Mouse (Mus musculus): Measurements from ENCODE around the gene 9130213A22Rik. TPM values are rescaled to one million over a fixed set of nuclear protein-coding genes. Genes with fewer than 3 reads are reported as not detected.

9130213A22Rik gene
- total and polyA plus RNA-seq, 3 experiments, result 0.25 to 1.4 (median 0.82) TPM

GRCm38 (mm10) chr11:69109032-69109900, 13.1 kb downstream of the 9130213A22Rik start:
- H3K9me3 ChIP-seq (replicated peaks), result no peaks in the 10 kb centered on the region
- ATAC-seq (ENCODE audit: extremely low read depth, insufficient number of reproducible peaks, low FRiP score, poor library complexity, severe bottlenecking) (no peak), DNase-seq (ENCODE audit: low spot score) (no peak)
- TF ChIP-seq TAL1 (conservative IDR thresholded peaks at IDR 0.05; ENCODE audit: low read depth, low read length), result no peak
- TF ChIP-seq POLR2AphosphoS5 (IDR thresholded peaks at IDR 0.05; ENCODE audit: insufficient replicate concordance, low read depth, low read length), result no peak; the same call in 1 of the 2 replicates
- TF ChIP-seq CTCF (IDR thresholded peaks at IDR 0.05; ENCODE audit: low read depth, low read length), result no peak
- no peak for TF ChIP-seq GATA1 (IDR thresholded peaks at IDR 0.05; ENCODE audit: borderline replicate concordance, low read length)
- TF ChIP-seq GATA2 (IDR thresholded peaks at IDR 0.05; ENCODE audit: borderline replicate concordance, low read depth, low read length), result no peak
- H3K36me3 ChIP-seq (replicated peaks), result peaks cover 58% of the 10 kb centered on the region
- H3K27me3 ChIP-seq (ENCODE audit: insufficient read depth, low read length), result peaks cover 15% of the 10 kb centered on the region
- peaks cover 37% of the 10 kb centered on the region for H3K4me1 ChIP-seq (ENCODE audit: insufficient read depth, low read depth, low read length)
- H3K4me3 ChIP-seq (ENCODE audit: low read depth, low read length), result peak overlapping the region; percentile 11; the same call in 1 of the 2 replicates

- H3K36me3 ChIP-seq (replicated peaks), result peaks cover 68% of the 10 kb centered on the region
- no peak for ATAC-seq (ENCODE audit: extremely low read depth, insufficient number of reproducible peaks, low FRiP score, poor library complexity, severe bottlenecking)
Measured at GRCm38 (mm10) chr11:69108223-69108622, 14.2 kb downstream of the 9130213A22Rik start.

GRCm38 (mm10) chr11:69107676-69108075, 14.7 kb downstream of the 9130213A22Rik start:
- Histone ChIP-seq H3K36me3 (replicated peaks) (peaks cover 74% of the 10 kb centered on the region), H3K27me3 (ENCODE audit: insufficient read depth, low read length) (peaks cover 11% of the 10 kb centered on the region), H3K9me3 (replicated peaks) (no peaks in the 10 kb centered on the region), H3K4me1 (ENCODE audit: insufficient read depth, low read depth, low read length) (peaks cover 36% of the 10 kb centered on the region), H3K4me3 (ENCODE audit: low read depth, low read length) (no peak overlapping the region)
- TF ChIP-seq GATA2 (IDR thresholded peaks at IDR 0.05; ENCODE audit: borderline replicate concordance, low read depth, low read length) (no peak), POLR2AphosphoS5 (IDR thresholded peaks at IDR 0.05; ENCODE audit: insufficient replicate concordance, low read depth, low read length) (no peak), TAL1 (conservative IDR thresholded peaks at IDR 0.05; ENCODE audit: low read depth, low read length) (no peak), GATA1 (IDR thresholded peaks at IDR 0.05; ENCODE audit: borderline replicate concordance, low read length) (no peak), CTCF (IDR thresholded peaks at IDR 0.05; ENCODE audit: low read depth, low read length) (no peak)
- ATAC-seq (ENCODE audit: extremely low read depth, insufficient number of reproducible peaks, low FRiP score, poor library complexity, severe bottlenecking) (no peak), DNase-seq (ENCODE audit: low spot score) (no peak)

More at GRCm38 (mm10) chr11:69108223-69108622, 14.2 kb downstream of the 9130213A22Rik start:
- H3K4me3 ChIP-seq (ENCODE audit: low read depth, low read length), result no peak overlapping the region
- TF ChIP-seq GATA2 (IDR thresholded peaks at IDR 0.05; ENCODE audit: borderline replicate concordance, low read depth, low read length), result no peak
- TF ChIP-seq POLR2AphosphoS5 (IDR thresholded peaks at IDR 0.05; ENCODE audit: insufficient replicate concordance, low read depth, low read length), result no peak
- no peak for TF ChIP-seq TAL1 (conservative IDR thresholded peaks at IDR 0.05; ENCODE audit: low read depth, low read length)
- no peak for TF ChIP-seq CTCF (IDR thresholded peaks at IDR 0.05; ENCODE audit: low read depth, low read length)
- TF ChIP-seq GATA1 (IDR thresholded peaks at IDR 0.05; ENCODE audit: borderline replicate concordance, low read length), result no peak
- no peaks in the 10 kb centered on the region for H3K9me3 ChIP-seq (replicated peaks)
- H3K4me1 ChIP-seq (ENCODE audit: insufficient read depth, low read depth, low read length), result peaks cover 36% of the 10 kb centered on the region
- peaks cover 15% of the 10 kb centered on the region for H3K27me3 ChIP-seq (ENCODE audit: insufficient read depth, low read length)
- no peak for DNase-seq (ENCODE audit: low spot score)

DNA sequence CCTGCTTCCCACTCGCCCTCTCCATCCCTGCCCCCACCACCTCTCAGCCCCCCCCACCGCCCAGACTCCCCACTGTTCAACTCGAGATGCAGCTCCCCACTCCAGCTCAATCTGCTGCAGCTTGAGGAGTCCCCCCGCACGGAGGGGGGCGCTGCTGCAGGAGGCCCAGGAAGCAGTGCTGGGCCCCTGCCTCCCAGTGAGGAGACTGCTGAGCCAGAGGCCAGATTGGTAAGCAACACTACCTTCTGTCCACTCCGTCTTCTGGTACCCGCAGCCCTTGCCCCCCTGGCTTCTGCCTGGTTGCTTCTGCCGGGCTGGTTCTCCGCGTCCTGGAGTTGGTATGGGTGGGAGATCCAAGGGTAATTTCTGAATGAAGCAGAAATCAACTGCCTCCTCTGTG, 15.5 kb downstream of the 9130213A22Rik start:
- peaks cover 82% of the 10 kb centered on the region for H3K36me3 ChIP-seq (replicated peaks)
- TF ChIP-seq GATA2 (IDR thresholded peaks at IDR 0.05; ENCODE audit: borderline replicate concordance, low read depth, low read length) (no peak), TAL1 (conservative IDR thresholded peaks at IDR 0.05; ENCODE audit: low read depth, low read length) (no peak)
- H3K4me3 ChIP-seq (ENCODE audit: low read depth, low read length), result no peak overlapping the region
- ATAC-seq (ENCODE audit: extremely low read depth, insufficient number of reproducible peaks, low FRiP score, poor library complexity, severe bottlenecking), result no peak
- H3K9me3 ChIP-seq (replicated peaks), result no peaks in the 10 kb centered on the region
- H3K4me1 ChIP-seq (ENCODE audit: insufficient read depth, low read depth, low read length), result peaks cover 32% of the 10 kb centered on the region
- no peak for DNase-seq (ENCODE audit: low spot score)
- peaks cover 3% of the 10 kb centered on the region; the same call in 1 of the 2 replicates for H3K27me3 ChIP-seq (ENCODE audit: insufficient read depth, low read length)

DNA sequence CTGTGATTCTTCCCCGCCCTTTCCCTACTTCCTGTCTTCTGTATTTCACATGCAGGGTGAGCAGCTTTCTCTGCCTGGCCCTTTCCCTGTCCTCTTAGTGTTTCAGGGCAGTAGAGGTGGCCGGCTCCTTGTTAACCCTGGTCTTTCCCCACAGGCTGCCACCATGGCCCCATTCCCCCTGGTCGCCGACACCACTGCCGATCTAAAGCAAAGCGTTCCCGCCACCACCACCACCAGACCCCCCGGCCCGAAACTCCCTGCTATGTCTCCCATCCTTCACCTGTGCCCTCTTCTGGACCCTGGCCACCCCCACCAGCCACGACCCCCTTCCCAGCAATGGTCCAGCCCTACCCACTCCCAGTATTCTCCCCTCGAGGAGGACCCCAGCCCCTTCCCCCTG, 16.1 kb downstream of the 9130213A22Rik start:
- H3K9me3 ChIP-seq (replicated peaks), result no peaks in the 10 kb centered on the region
- H3K4me3 ChIP-seq (ENCODE audit: low read depth, low read length), result no peak overlapping the region
- H3K4me1 ChIP-seq (ENCODE audit: insufficient read depth, low read depth, low read length), result peaks cover 27% of the 10 kb centered on the region
- no peak for ATAC-seq (ENCODE audit: extremely low read depth, insufficient number of reproducible peaks, low FRiP score, poor library complexity, severe bottlenecking)
- H3K36me3 ChIP-seq (replicated peaks), result peaks cover 88% of the 10 kb centered on the region
- no peaks in the 10 kb centered on the region for H3K27me3 ChIP-seq (ENCODE audit: insufficient read depth, low read length)
- DNase-seq (ENCODE audit: low spot score), result no peak
- TF ChIP-seq TAL1 (conservative IDR thresholded peaks at IDR 0.05; ENCODE audit: low read depth, low read length), result no peak
- TF ChIP-seq CTCF (IDR thresholded peaks at IDR 0.05; ENCODE audit: low read depth, low read length), result no peak
- TF ChIP-seq GATA2 (IDR thresholded peaks at IDR 0.05; ENCODE audit: borderline replicate concordance, low read depth, low read length), result no peak

DNA sequence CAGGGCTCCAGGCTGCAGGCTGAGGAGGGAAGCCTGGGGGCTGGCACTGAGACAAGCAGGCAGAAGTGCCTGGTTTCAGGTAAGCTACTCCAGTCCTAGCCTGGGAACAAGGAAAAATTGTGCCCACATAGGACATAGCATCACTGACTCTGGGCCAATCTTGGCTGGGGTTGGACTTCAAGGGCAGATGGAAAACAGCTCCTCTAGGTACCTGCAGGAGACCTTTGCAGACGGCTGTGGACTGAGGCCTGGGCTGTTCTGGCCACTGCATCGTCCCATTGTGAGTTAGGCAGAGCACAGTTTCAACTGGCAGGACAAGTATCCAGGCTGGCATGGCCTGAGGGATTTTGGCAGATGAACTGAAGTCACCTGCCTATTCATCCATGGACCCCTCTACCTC, 16.6 kb downstream of the 9130213A22Rik start:
- Histone ChIP-seq H3K27me3 (ENCODE audit: insufficient read depth, low read length) (no peaks in the 10 kb centered on the region), H3K36me3 (replicated peaks) (peaks cover 93% of the 10 kb centered on the region), H3K4me3 (ENCODE audit: low read depth, low read length) (no peak overlapping the region), H3K9me3 (replicated peaks) (no peaks in the 10 kb centered on the region), H3K4me1 (ENCODE audit: insufficient read depth, low read depth, low read length) (peaks cover 28% of the 10 kb centered on the region)
- no peak for ATAC-seq (ENCODE audit: extremely low read depth, insufficient number of reproducible peaks, low FRiP score, poor library complexity, severe bottlenecking)
- no peak for DNase-seq (ENCODE audit: low spot score)
- TF ChIP-seq POLR2AphosphoS5 (IDR thresholded peaks at IDR 0.05; ENCODE audit: insufficient replicate concordance, low read depth, low read length), result no peak
